Mouse (Mus musculus) neural tube, embryonic 11.5 days (tissue): Measurements from ENCODE around the gene Iqcf6. TPM values are rescaled to one million over a fixed set of nuclear protein-coding genes. Genes with fewer than 3 reads are reported as not detected.

Experiments used
- ATAC-seq: fragments of 200-750 bp; cut with Nextera tagmentation; 2 replicates; pipeline ENCODE4 v1.8.0; 2017; ENCODE audit warnings: moderate number of reproducible peaks, mild to moderate bottlenecking, moderate TSS enrichment, moderate library complexity; ENCODE audit not compliant: insufficient read depth, low FRiP score, low TSS enrichment
- DNase-seq: peaks from one replicate; pipeline ENCODE4 v3.0.0-alpha.2; 2015; ENCODE audit warnings: low spot score
- H3K27ac ChIP-seq: fragments of 300-500 bp; sonication (generic); 2 replicates; pipeline ENCODE4 v1.5.1; 2014; ENCODE audit warnings: low read depth, mild to moderate bottlenecking, low read length
- H3K27me3 ChIP-seq: fragments of 300-500 bp; sonication (generic); 2 replicates; pipeline ENCODE4 v1.6.1; 2014; ENCODE audit warnings: mild to moderate bottlenecking, low read length, mixed read lengths; ENCODE audit not compliant: control insufficient read depth, insufficient read depth
- H3K36me3 ChIP-seq: fragments of 300-500 bp; sonication (generic); 2 replicates; pipeline ENCODE4 v1.6.1; 2014; ENCODE audit warnings: mild to moderate bottlenecking, low read length, moderate library complexity, mixed read lengths; ENCODE audit not compliant: control insufficient read depth, insufficient read depth
- H3K4me1 ChIP-seq: fragments of 300-500 bp; sonication (generic); 2 replicates; pipeline ENCODE4 v1.6.1; 2014; ENCODE audit warnings: low read length, mixed read lengths; ENCODE audit not compliant: control insufficient read depth, insufficient read depth
- H3K4me2 ChIP-seq: fragments of 300-500 bp; sonication (generic); 2 replicates; pipeline ENCODE4 v1.6.1; 2014; ENCODE audit warnings: low read depth, mild to moderate bottlenecking, moderate library complexity
- H3K4me3 ChIP-seq: fragments of 300-500 bp; sonication (generic); 2 replicates; pipeline ENCODE4 v1.5.1; 2014; ENCODE audit warnings: low read depth, low read length
- H3K9ac ChIP-seq: fragments of 300-500 bp; sonication (generic); 2 replicates; pipeline ENCODE4 v1.6.1; 2014; ENCODE audit warnings: mild to moderate bottlenecking, low read length
- H3K9me3 ChIP-seq: fragments of 300-500 bp; sonication (generic); 2 replicates; pipeline ENCODE4 v1.6.1; 2016; ENCODE audit warnings: low read length; ENCODE audit not compliant: control insufficient read depth
- WGBS: fragments of 180-500 bp; shearing (Covaris S2); extraction: QIAGEN DNeasy Blood & Tissue Kit; methylation state at CpG from one replicate; pipeline ENCODE4 v1.1.7; 2014; 5-methylcytosine and 5-hydroxymethylcytosine counted together
- polyA plus RNA-seq: library from polyadenylated mRNA; unstranded; fragments of >200 nt; fragmentation: Nextera tagmentation; extraction: Ambion mirVana; gene quantifications from 2 replicates; pipeline ENCODE4 v1.2.1, GENCODE M21; 2014

The Iqcf6 gene
- polyA plus RNA-seq, 1 experiment from 2014 or later: not detected

DNA sequence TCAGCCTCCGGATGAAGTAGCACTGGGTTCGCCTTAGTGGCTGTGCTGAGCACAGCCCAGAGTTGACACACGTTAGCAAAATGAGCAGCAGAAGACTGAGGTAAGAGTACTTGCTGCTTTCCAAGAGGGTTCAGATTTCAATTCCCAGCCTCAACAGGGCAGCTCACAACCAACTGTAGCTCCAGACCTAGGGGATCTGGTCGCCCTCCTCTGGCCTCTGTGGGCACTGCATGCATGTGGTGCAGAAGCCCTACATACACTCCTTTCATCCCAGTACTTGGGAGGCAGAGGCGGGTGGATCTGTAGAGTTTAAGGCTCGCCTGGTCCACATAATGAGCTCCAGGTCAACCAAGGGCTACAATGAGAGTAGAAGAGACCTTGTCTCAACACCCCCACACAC lies 17.4 kb downstream of the Iqcf6 start:
- no peaks in the 10 kb centered on the region for H3K4me1 ChIP-seq
- no peak for ATAC-seq
- H3K4me2 ChIP-seq: no peak overlapping the region
- no peak overlapping the region for H3K4me3 ChIP-seq
- H3K9me3 ChIP-seq: no peaks in the 10 kb centered on the region
- no peaks in the 10 kb centered on the region for H3K27me3 ChIP-seq
- WGBS: 75% methylated on average over 6 of the region's 6 CpGs
- no peak overlapping the region for H3K9ac ChIP-seq
- H3K36me3 ChIP-seq: no peaks in the 10 kb centered on the region
- H3K27ac ChIP-seq: no peak overlapping the region
- no peak for DNase-seq

DNA sequence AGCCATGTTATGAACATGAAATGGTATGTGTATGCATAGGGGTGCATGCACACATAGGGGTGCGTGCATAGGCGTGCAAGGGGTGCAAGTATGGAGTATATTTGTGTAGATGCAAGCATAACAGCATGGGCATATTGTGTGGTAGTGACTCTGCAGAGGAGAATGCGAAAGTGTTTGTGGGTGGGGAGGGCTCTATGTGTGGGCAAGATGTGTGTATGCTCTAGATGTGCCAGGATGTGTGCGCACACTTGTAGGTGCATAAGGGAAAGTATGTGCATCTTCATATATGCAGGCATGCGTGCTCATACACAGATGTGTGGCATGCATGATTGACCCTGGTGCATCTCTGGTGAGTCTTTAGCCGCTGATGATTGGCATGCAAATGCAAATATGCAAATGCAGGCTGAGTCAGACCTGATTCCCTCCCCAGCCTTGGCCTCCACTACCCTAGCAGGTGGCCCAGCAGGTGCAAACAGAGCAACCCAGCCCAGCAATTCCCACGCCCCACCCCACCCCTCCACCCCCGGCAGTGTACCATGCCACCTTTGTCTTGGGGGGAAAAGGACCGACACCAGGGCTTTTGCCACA lies 19.4 kb downstream of the Iqcf6 start:
- DNase-seq (no peak), ATAC-seq (no peak)
- 83% methylated on average over 9 of the region's 9 CpGs for WGBS
- H3K36me3 ChIP-seq: no peaks in the 10 kb centered on the region
- no peaks in the 10 kb centered on the region for H3K4me1 ChIP-seq
- no peaks in the 10 kb centered on the region for H3K27me3 ChIP-seq
- no peak overlapping the region for H3K4me3 ChIP-seq
- H3K4me2 ChIP-seq: no peak overlapping the region
- no peaks in the 10 kb centered on the region for H3K9me3 ChIP-seq
- H3K27ac ChIP-seq: no peak overlapping the region
- no peak overlapping the region for H3K9ac ChIP-seq

DNA sequence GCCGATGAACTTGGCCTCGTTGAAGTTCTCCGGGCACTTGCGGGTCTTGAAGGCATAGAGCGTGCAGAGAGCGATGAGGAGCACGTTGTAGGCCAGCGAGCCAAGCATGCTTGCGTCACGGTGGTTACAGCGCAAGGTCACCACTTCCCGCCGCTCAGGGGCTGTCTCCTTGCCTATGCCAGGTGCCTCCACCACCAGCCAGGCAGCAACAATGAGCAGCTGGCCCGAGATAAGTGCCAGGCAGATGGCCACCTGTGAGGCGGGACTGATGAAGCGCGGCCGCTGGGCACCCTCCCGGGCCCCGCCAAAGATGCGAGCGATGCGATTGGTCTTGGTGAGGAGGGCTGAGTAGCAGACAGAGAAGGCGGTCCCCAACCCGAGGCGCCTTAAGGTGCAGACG lies 20.8 kb downstream of the Iqcf6 start:
- Histone ChIP-seq H3K36me3 (no peaks in the 10 kb centered on the region), H3K9ac (no peak overlapping the region), H3K4me3 (no peak overlapping the region), H3K27ac (no peak overlapping the region), H3K4me1 (no peaks in the 10 kb centered on the region), H3K27me3 (no peaks in the 10 kb centered on the region), H3K9me3 (no peaks in the 10 kb centered on the region), H3K4me2 (no peak overlapping the region)
- no peak for DNase-seq
- 70% methylated on average over 22 of the region's 27 CpGs for WGBS
- ATAC-seq: no peak

DNA sequence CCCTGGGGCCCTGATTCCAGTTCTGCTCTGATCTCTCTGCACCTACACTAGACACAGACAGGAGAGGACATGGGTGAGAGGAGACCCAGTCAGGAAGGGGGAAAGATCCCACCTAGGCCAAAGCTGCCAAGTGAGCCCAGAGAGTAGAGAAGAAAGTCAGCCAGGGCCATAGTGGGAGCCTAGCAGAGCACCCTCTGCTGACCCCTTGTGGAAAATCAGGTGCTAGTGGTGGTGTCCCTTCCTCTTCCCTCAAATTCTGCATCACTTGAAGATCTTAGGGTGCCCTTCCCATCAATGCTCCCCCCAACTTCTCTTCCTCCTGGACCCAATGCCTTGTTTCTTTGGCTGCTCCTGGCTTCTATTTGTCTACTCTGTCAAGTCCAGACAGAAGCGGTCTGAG lies 26.3 kb downstream of the Iqcf6 start:
- no peaks in the 10 kb centered on the region for H3K9me3 ChIP-seq
- H3K36me3 ChIP-seq: no peaks in the 10 kb centered on the region
- WGBS: 64% methylated on average over 1 of the region's 1 CpGs
- 0 out of 2 replicates have a peak, but pooled peaks cover 4% of the 10 kb centered on the region for H3K27me3 ChIP-seq
- peaks cover 5% of the 10 kb centered on the region; the same call in 1 of the 2 replicates for H3K4me1 ChIP-seq
- no peak for ATAC-seq
- DNase-seq: no peak
- no peak overlapping the region for H3K4me3 ChIP-seq
- H3K27ac ChIP-seq: no peak overlapping the region
- no peak overlapping the region for H3K4me2 ChIP-seq
- no peak overlapping the region for H3K9ac ChIP-seq

DNA sequence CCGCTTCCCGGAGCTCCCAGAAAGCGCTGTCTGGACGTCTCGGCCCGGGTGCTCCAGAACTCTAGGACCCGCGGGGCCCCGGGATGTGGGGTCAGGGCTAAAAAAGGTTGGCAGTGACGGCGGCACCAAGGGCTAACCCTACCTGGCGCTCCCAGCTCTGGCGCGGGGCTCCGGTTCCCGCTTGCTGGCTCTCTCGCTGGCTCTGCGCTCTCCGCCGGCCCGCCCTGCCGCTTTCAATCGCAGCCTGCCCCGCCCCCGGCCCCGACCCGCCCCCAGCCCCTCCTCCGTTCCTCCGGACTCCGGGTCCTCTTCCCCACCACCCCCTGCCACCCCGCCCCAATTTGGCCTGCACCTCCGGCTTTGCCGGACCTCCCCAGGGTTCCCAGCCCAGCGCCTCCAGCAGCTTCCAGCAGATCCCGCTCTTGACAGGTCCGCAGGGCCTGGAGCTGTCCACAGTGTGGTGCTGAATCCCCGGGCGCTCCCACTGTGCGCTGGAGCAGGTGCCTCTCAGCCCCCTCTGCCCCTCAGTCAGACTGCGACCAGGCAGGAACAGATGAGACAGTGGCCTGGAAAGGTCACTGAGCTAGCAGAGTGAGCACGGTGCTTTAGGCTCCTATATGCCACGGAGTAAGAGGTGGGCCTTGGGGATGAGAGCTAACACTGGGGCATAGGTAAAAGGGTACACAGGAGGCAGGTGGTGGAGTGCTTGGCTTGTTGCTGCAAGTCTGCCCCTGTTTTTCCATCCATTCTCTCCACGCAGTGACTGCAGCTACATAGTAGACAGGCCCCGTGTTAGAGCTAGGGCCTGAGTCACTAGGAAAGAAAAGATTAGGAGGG lies 29.7 kb downstream of the Iqcf6 start, which contains the start of gene Grm2:
Gene Grm2 (minus strand): TSS at position 199 of the 837 bp plus-strand sequence.
- H3K4me3 ChIP-seq: peak within 1 kb of the TSS; percentile 36
- DNase-seq (peak; percentile 82), ATAC-seq (peak; percentile 64)
- H3K4me2 ChIP-seq: peak within 1 kb of the TSS; percentile 63
- H3K9ac ChIP-seq: peak within 1 kb of the TSS; percentile 46
- peak within 1 kb of the TSS; percentile 49 for H3K27ac ChIP-seq
- no peaks in the 10 kb centered on the region for H3K9me3 ChIP-seq
- peaks cover 5% of the 10 kb centered on the region for H3K4me1 ChIP-seq
- peaks cover 2% of the 10 kb centered on the region; the same call in 1 of the 2 replicates for H3K36me3 ChIP-seq
- WGBS: 2% methylated on average over 41 of the region's 44 CpGs
- 0 out of 2 replicates have a peak, but pooled peaks cover 4% of the 10 kb centered on the region for H3K27me3 ChIP-seq

DNA sequence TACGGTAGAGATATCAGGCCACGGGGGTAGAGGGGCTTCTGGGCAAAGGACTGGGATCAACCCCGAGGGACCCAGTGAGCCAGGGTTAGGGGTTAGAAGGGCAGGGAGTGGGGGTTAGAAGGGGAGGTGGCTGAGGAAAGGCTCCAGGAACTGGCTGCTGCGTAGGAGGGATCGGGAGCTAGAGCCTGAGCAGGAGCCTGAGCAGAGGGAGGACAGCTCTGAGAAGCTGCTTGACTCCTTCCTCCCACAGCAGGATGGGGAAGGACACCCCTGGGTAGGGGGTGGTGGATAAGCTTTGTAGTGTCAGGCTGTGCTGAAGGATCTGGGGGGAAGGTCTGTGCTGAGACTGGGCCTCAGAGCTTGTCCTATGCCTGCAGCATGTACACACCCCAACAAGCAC lies 30.4 kb downstream of the Iqcf6 start:
- no peak for DNase-seq
- no peak for ATAC-seq
- peaks cover 2% of the 10 kb centered on the region for H3K36me3 ChIP-seq
- H3K27me3 ChIP-seq: 0 out of 2 replicates have a peak, but pooled peaks cover 4% of the 10 kb centered on the region
- H3K4me2 ChIP-seq: no peak overlapping the region
- H3K4me1 ChIP-seq: peaks cover 5% of the 10 kb centered on the region
- H3K27ac ChIP-seq: peak overlapping the region; percentile 39; the same call in 1 of the 2 replicates
- no peaks in the 10 kb centered on the region for H3K9me3 ChIP-seq
- no peak overlapping the region for H3K9ac ChIP-seq
- 46% methylated on average over 5 of the region's 5 CpGs for WGBS
- H3K4me3 ChIP-seq: no peak overlapping the region

DNA sequence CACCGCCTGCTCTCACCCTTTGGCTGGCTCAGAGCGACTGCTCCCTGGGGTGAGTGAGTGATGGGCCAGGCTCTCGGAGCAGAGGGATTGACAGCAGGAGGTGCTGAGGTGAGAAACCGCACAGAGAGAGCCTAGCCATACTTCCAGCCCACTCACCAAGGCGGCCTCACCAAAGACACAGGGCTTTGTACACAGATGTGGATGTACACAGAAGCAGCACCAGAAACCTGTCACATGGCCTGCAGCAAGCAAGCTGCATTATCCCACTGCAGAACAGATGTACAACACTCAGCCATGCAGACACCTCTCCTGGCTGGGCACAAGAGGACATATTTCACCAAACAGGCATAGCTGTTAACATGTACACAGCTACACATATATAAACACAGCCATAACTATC lies 31.2 kb downstream of the Iqcf6 start:
- Histone ChIP-seq H3K27me3 (0 out of 2 replicates have a peak, but pooled peaks cover 4% of the 10 kb centered on the region), H3K27ac (no peak overlapping the region), H3K4me3 (no peak overlapping the region), H3K9ac (no peak overlapping the region), H3K9me3 (no peaks in the 10 kb centered on the region), H3K36me3 (peaks cover 2% of the 10 kb centered on the region), H3K4me2 (no peak overlapping the region), H3K4me1 (peaks cover 5% of the 10 kb centered on the region)
- ATAC-seq (no peak), DNase-seq (no peak)
- WGBS: 41% methylated on average over 5 of the region's 5 CpGs

DNA sequence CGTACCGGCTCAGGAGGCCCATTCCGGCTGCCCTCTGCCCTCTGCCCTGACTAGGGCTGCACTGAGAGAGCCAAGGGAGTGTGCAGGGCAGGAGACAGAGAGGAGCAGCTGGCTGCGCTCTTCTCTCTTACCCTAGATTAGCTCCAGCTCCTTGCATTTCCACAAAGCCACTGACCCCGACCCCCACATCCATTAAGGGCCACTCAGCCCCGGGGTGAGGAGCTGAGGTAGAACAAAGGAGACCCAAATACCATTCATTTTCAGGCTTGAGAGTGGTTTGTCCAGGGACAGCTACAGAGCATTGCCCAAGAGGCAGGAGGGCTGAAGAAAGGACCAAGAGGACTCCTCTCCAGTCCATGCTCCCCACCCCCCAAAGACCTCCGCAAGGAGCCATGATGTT lies 33.1 kb downstream of the Iqcf6 start:
- Histone ChIP-seq H3K4me2 (no peak overlapping the region), H3K4me1 (peaks cover 5% of the 10 kb centered on the region), H3K9ac (no peak overlapping the region), H3K36me3 (peaks cover 2% of the 10 kb centered on the region), H3K4me3 (no peak overlapping the region), H3K27ac (peak overlapping the region; percentile 5; the same call in 1 of the 2 replicates), H3K9me3 (no peaks in the 10 kb centered on the region), H3K27me3 (0 out of 2 replicates have a peak, but pooled peaks cover 3% of the 10 kb centered on the region)
- WGBS: 47% methylated on average over 7 of the region's 7 CpGs
- DNase-seq (peak; percentile 56), ATAC-seq (peak; percentile 16; the same call in 1 of the 2 replicates)
